Mouse (Mus musculus) left cerebral cortex, postnatal 36 days (tissue): Measurements from ENCODE around the gene Kcnk13. TPM values are rescaled to one million over a fixed set of nuclear protein-coding genes. Genes with fewer than 3 reads are reported as not detected.

Source experiments
- DNase-seq, 2 experiments: peaks; one replicate each; pipeline ENCODE4 v3.0.0; 2021 to 2022; ENCODE audit warnings: low spot score in 2 of 2, mixed read lengths in 1 of 2
- intact Hi-C: fragments of 180-260 bp; cut with DNase I; formaldehyde crosslinking; loops from one replicate; pipeline ENCODE4 v1.15.1; 2025
- total RNA-seq, 2 experiments: library from RNA; stranded (reverse); gene quantifications; 2 replicates each; pipeline ENCODE4 v1.2.3; 2021

Kcnk13 gene
- total RNA-seq, 2 experiments from 2014 or later = 7.5 to 8.2 TPM

GRCm38 (mm10) chr12:100065109-100065508, 100.8 kb downstream of the Kcnk13 start:
- intact Hi-C loops = no loop called here
- no peak for DNase-seq

- intact Hi-C loops = no loop called here
- DNase-seq = no peak
These were observed 103.2 kb downstream of the Kcnk13 start for GRCm38 (mm10) chr12:100067477-100067876.

GRCm38 (mm10) chr12:100073201-100073672, 108.9 kb downstream of the Kcnk13 start:
- intact Hi-C loops = no loop called here
- DNase-seq = no peak

- no peak for DNase-seq
- intact Hi-C loops = no loop called here
These were observed 111.4 kb downstream of the Kcnk13 start for GRCm38 (mm10) chr12:100075715-100076114.

- no peak for DNase-seq
- intact Hi-C loops = no loop called here
These were observed 115.5 kb downstream of the Kcnk13 start for GRCm38 (mm10) chr12:100079636-100080286.

- intact Hi-C loops = no loop called here
- no peak for DNase-seq
These were observed 123.7 kb downstream of the Kcnk13 start for GRCm38 (mm10) chr12:100088026-100088425.

GRCm38 (mm10) chr12:100089265-100089664, 125.0 kb downstream of the Kcnk13 start:
- no peak for DNase-seq
- intact Hi-C loops = no loop called here

GRCm38 (mm10) chr12:100090750-100091149, 126.5 kb downstream of the Kcnk13 start:
- no peak for DNase-seq
- intact Hi-C loops = no loop called here

GRCm38 (mm10) chr12:100093046-100093445, 128.7 kb downstream of the Kcnk13 start:
- intact Hi-C loops = no loop called here
- DNase-seq = no peak

GRCm38 (mm10) chr12:100099971-100100706, 135.8 kb downstream of the Kcnk13 start:
- intact Hi-C loops = no loop called here

GRCm38 (mm10) chr12:100100707-100101030, 136.4 kb downstream of the Kcnk13 start:
- intact Hi-C loops = no loop called here
- no peak for DNase-seq

More at GRCm38 (mm10) chr12:100099971-100100706, 135.8 kb downstream of the Kcnk13 start:
- DNase-seq = no peak

GRCm38 (mm10) chr12:100101651-100102050, 137.4 kb downstream of the Kcnk13 start:
- intact Hi-C loops = no loop called here

GRCm38 (mm10) chr12:100104530-100104929, 140.2 kb downstream of the Kcnk13 start:
- intact Hi-C loops = loop anchor here (2.0 kb wide), 2 partner anchors 138 to 204 kb away; no protein-coding TSS in a partner anchor
- no peak for DNase-seq

More at GRCm38 (mm10) chr12:100101651-100102050, 137.4 kb downstream of the Kcnk13 start:
- no peak for DNase-seq

GRCm38 (mm10) chr12:100106275-100106895, 142.1 kb downstream of the Kcnk13 start:
- DNase-seq = peak; percentile 57 to 84
- intact Hi-C loops = loop anchor here (1.0 to 5.0 kb wide), 2 partner anchors 153 to 1024 kb away; no protein-coding TSS in a partner anchor

- no peak for DNase-seq
- intact Hi-C loops = loop anchor here (5.0 kb wide), 1 partner anchor 1025 kb away; no protein-coding TSS in a partner anchor
These were observed 143.1 kb downstream of the Kcnk13 start for GRCm38 (mm10) chr12:100107436-100107835.

GRCm38 (mm10) chr12:100109986-100110696, 145.8 kb downstream of the Kcnk13 start, which contains the start of gene Psmc1:
Psmc1 (plus strand) TSS chr12:100110154.
- peak; percentile 83 to 84 for DNase-seq

More at GRCm38 (mm10) chr12:100109986-100110696, 145.8 kb downstream of the Kcnk13 start, which contains the start of gene Psmc1:
- intact Hi-C loops = loop anchor here (5.0 kb wide), 1 partner anchor 1028 kb away; no protein-coding TSS in a partner anchor
